Mouse (Mus musculus) midbrain, embryonic 12.5 days (tissue): ENCODE results near the gene Btbd19. TPM values are rescaled to one million over a fixed set of nuclear protein-coding genes. Genes with fewer than 3 reads are reported as not detected.

Source experiments
- ATAC-seq: fragments of 200-750 bp; cut with Nextera tagmentation; 2 replicates; pipeline ENCODE4 v1.8.0; 2017; ENCODE audit warnings: low read depth, moderate TSS enrichment, moderate library complexity; ENCODE audit not compliant: low FRiP score
- H3K27ac ChIP-seq: fragments of 300-500 bp; sonication (generic); replicated peaks from 2 replicates; pipeline ENCODE4 v1.5.1; 2016; ENCODE audit warnings: mild to moderate bottlenecking
- H3K27me3 ChIP-seq: fragments of 300-500 bp; sonication (generic); 2 replicates; pipeline ENCODE4 v1.6.1; 2016; ENCODE audit warnings: mild to moderate bottlenecking
- H3K36me3 ChIP-seq: fragments of 300-500 bp; sonication (generic); 2 replicates; pipeline ENCODE4 v1.6.1; 2016
- H3K4me1 ChIP-seq: fragments of 300-500 bp; sonication (generic); 2 replicates; pipeline ENCODE4 v1.6.1; 2016
- H3K4me2 ChIP-seq: fragments of 300-500 bp; sonication (generic); replicated peaks from 2 replicates; pipeline ENCODE4 v1.6.1; 2016; ENCODE audit warnings: mild to moderate bottlenecking, moderate library complexity
- H3K4me3 ChIP-seq: fragments of 300-500 bp; sonication (generic); 2 replicates; pipeline ENCODE4 v1.5.1; 2016; ENCODE audit warnings: mild to moderate bottlenecking
- H3K9ac ChIP-seq: fragments of 300-500 bp; sonication (generic); replicated peaks from 2 replicates; pipeline ENCODE4 v1.6.1; 2016; ENCODE audit warnings: mild to moderate bottlenecking, moderate library complexity
- H3K9me3 ChIP-seq: fragments of 300-500 bp; sonication (generic); 2 replicates; pipeline ENCODE4 v1.6.1; 2016; ENCODE audit warnings: mild to moderate bottlenecking
- whole genome bisulfite sequencing: fragments of 180-500 bp; shearing (Covaris S2); methylation state at CpG from one replicate; pipeline ENCODE4 v1.1.7; 2016; 5-methylcytosine and 5-hydroxymethylcytosine counted together
- polyA plus RNA-seq: library from polyadenylated mRNA; unstranded; fragments of >200 nt; fragmentation: Nextera tagmentation; extraction: Ambion mirVana; gene quantifications from 2 replicates; pipeline ENCODE4 v1.2.1, GENCODE M21; 2016

Btbd19 gene
- polyA plus RNA-seq, 1 experiment from 2014 or later: 4.2 TPM

DNA sequence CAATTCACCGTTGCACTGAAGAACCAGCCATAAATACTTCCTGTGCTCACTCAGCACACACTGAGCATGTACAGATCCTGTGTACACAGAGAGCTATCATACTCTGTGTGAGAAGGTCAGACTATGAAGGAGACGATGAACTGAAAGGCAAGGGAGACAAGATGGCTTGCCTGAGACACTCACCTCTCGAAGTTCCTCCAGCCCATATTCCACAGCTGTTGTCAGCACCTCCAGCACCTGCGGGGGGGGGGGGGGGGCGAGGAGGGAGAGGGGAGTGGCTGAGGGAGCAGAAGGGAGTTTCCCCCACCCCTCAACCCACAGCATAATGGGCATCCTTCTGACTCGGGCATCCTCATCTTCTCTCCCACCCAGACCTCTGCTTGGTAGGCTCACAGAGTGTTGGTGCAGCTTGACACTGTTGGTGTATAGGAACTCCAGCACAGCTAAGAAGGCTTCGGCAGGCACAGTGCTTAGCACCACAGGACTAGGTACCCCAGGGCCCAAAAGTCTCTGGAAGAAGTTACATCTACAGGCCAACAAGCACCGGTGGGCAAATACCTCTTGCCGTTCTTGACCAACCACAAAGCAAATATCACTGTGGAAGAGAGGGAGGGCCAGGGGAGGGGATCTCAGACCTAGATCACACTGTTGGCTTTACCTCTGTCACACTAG, 1.8 kb downstream of the Btbd19 start:
- Histone ChIP-seq H3K27ac (no peak overlapping the region), H3K4me1 (peaks cover 36% of the 10 kb centered on the region), H3K4me3 (no peak overlapping the region), H3K9me3 (no peaks in the 10 kb centered on the region), H3K4me2 (no peak overlapping the region), H3K27me3 (0 out of 2 replicates have a peak, but pooled peaks cover 6% of the 10 kb centered on the region), H3K36me3 (peaks cover 12% of the 10 kb centered on the region), H3K9ac (no peak overlapping the region)
- 91% methylated on average over 7 of the region's 9 CpGs for WGBS
- no peak for ATAC-seq

DNA sequence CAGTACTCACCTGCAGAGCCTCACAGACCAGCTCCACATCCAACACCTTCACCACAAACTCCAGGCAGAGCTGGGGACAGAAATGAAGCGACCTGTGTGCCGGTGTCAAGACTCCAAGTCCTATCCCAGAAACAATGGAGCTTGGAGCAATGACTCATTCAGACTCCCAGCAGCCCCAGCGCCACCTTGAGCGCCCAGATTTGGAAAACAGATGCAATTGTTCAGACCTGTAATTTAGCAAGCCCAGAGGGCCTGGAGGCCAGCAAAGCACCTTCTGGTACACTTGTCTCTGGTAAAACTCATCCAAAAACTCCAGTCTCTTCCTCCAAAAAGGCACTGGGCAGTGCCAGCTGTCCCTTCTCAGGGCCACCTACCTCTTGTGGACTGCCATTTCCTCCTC, 3.3 kb downstream of the Btbd19 start:
- Histone ChIP-seq H3K9me3 (no peaks in the 10 kb centered on the region), H3K27ac (no peak overlapping the region), H3K4me3 (no peak overlapping the region), H3K9ac (no peak overlapping the region), H3K36me3 (0 out of 2 replicates have a peak, but pooled peaks cover 2% of the 10 kb centered on the region), H3K27me3 (no peaks in the 10 kb centered on the region), H3K4me2 (no peak overlapping the region), H3K4me1 (peaks cover 36% of the 10 kb centered on the region)
- no peak for ATAC-seq
- 82% methylated on average over 4 of the region's 4 CpGs for WGBS

DNA sequence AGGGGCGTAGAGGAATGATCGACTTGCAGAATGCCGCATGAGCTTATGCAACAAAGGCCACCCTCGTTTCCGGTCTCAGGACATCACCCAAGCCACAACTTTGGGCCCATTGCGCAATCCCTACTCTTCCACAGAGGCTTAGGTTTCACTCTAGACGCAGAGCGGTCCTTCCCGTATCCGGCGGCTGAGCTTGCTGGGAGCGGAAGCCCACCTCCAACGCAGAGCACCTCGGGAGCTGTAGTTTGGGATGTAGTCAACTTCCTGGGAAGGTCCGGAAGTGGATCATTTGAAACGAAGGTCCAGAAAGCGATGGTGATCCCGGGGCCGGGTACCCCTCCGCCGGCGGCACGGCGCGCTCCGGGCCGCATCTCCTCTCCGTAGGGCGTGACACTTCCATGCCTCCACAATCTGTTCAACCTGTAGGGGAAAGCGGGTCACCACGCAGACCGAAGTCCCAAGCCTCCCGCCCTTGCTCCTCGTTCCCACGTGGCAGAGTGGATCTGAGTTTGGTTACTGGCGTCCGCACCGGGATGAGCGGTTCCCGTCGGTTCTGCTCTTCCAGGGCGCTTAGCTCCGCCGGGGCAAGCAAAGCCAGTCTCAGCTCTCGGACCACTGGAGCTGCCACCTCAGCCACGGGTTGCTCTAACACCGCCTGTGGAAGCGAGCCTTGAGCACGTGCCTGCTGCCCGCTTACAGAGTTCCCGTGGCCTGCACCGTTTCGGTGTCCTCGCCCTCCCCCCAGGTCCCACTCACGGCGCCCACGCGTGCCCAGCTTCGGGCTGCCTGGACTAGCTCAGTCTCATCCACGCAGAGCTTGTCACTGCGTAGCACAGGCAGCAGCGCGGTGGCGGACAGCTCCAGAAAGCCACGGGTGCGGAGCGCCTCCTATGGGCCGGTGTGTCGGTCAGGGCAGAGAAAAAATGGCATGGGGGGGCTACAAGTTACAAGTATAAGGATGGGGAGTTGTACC, 4.8 kb downstream of the Btbd19 start:
- WGBS: under 1% methylated on average over 69 of the region's 69 CpGs
- Histone ChIP-seq H3K9me3 (no peaks in the 10 kb centered on the region), H3K36me3 (no peaks in the 10 kb centered on the region), H3K9ac (peak overlapping the region; percentile 72), H3K4me2 (peak overlapping the region; percentile 99), H3K4me1 (peaks cover 26% of the 10 kb centered on the region), H3K4me3 (peak overlapping the region; percentile 62), H3K27ac (peak overlapping the region; percentile 87), H3K27me3 (no peaks in the 10 kb centered on the region)
- peak; percentile 93 for ATAC-seq

DNA sequence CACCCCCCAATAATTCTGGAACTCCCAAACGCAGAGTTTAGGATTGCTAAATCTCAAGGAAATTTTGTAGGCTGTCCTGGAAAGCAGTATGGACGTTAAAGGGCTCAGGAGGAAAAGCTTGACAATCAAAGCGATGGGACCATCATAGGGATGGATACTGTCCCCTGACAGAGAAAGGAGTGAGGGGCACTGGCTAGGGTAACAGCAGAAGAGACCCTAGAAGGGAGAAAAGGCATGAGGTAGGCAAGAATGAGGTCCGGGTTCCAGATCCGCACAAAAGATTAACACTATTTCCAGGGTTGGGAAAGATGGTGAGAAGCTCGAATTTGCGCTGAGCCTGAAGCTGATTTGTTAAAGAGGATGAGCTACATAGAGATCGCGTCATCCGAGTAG, 5.5 kb downstream of the Btbd19 start:
- peak overlapping the region; percentile 87 for H3K27ac ChIP-seq
- peak overlapping the region; percentile 72 for H3K9ac ChIP-seq
- 6% methylated on average over 10 of the region's 10 CpGs for WGBS
- H3K9me3 ChIP-seq: no peaks in the 10 kb centered on the region
- H3K4me2 ChIP-seq: peak overlapping the region; percentile 99
- H3K36me3 ChIP-seq: no peaks in the 10 kb centered on the region
- peaks cover 19% of the 10 kb centered on the region for H3K4me1 ChIP-seq
- peak overlapping the region; percentile 62 for H3K4me3 ChIP-seq
- no peaks in the 10 kb centered on the region for H3K27me3 ChIP-seq
- peak; percentile 20 for ATAC-seq

DNA sequence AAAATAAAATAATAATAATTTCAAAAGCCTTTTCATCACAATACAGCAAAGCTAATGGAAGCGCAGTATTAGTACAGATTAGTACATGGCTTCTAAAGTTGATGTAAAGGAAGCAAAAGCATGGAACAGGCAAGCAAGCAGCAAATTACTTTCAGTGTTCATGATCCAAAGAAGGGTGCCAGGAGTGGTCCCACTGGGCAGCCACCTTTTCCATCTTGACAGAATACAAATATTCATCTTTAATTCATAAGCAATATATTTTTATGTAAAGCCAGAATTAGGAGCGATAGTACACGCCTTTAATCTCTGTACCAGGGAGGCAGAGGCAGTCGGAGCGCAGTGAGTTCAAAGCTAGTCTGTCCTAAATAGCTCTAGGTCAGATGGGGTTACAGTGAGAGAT, 5.9 kb downstream of the Btbd19 start:
- Histone ChIP-seq H3K36me3 (peaks cover 2% of the 10 kb centered on the region; the same call in 1 of the 2 replicates), H3K4me3 (peak overlapping the region; percentile 62), H3K9me3 (no peaks in the 10 kb centered on the region), H3K4me2 (peak overlapping the region; percentile 99), H3K27me3 (no peaks in the 10 kb centered on the region), H3K9ac (peak overlapping the region; percentile 72), H3K4me1 (peaks cover 15% of the 10 kb centered on the region), H3K27ac (peak overlapping the region; percentile 87)
- ATAC-seq: no peak
- 68% methylated on average over 5 of the region's 5 CpGs for WGBS

DNA sequence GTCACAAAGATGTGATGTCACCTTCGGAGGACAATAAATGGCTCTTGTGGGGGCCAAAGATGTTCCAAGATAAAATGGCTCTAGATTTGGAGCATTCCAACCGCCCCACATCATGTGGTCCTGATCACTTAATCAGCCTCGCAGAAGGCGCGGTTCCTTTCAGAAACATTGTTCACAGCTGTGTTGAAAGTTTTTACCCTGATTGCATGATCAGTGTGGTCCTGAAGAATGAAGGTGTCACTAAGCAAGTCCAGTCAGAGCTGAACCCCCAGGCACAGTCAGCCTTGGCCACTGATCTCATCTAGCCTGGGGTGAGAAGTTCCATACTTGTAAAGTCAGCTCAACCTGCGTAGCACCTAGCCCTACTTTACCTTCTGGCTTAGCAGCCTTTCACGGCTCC, 7.6 kb downstream of the Btbd19 start:
- 93% methylated on average over 7 of the region's 7 CpGs for WGBS
- no peaks in the 10 kb centered on the region for H3K9me3 ChIP-seq
- H3K4me3 ChIP-seq: no peak overlapping the region
- H3K36me3 ChIP-seq: peaks cover 4% of the 10 kb centered on the region
- H3K27me3 ChIP-seq: no peaks in the 10 kb centered on the region
- peaks cover 12% of the 10 kb centered on the region for H3K4me1 ChIP-seq
- H3K9ac ChIP-seq: no peak overlapping the region
- no peak for ATAC-seq
- no peak overlapping the region for H3K27ac ChIP-seq
- no peak overlapping the region for H3K4me2 ChIP-seq

DNA sequence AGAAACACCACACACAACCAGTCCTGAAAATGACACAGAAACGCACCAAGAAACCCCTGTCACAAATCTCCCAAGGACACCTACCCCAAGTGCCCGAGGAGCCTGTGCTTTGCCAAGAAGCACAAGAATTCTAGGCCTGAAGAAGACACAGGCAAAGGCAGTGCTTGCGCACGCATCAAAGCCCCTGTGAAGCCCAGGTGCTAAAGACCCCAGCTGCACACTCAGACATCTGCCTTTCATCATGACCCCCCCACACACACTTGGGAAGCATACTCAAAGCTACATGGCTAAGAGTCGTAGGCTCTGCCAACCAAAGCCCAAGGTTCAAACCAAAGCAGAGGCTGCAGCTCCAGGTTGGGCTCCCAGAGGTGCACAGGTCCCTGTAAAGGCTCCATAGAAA, 9.9 kb downstream of the Btbd19 start:
- H3K4me1 ChIP-seq: peaks cover 6% of the 10 kb centered on the region; the same call in 1 of the 2 replicates
- H3K4me3 ChIP-seq: no peak overlapping the region
- ATAC-seq: no peak
- 85% methylated on average over 5 of the region's 5 CpGs for WGBS
- H3K9me3 ChIP-seq: no peaks in the 10 kb centered on the region
- no peak overlapping the region for H3K9ac ChIP-seq
- H3K27me3 ChIP-seq: no peaks in the 10 kb centered on the region
- peaks cover 15% of the 10 kb centered on the region for H3K36me3 ChIP-seq
- H3K4me2 ChIP-seq: no peak overlapping the region
- H3K27ac ChIP-seq: no peak overlapping the region

DNA sequence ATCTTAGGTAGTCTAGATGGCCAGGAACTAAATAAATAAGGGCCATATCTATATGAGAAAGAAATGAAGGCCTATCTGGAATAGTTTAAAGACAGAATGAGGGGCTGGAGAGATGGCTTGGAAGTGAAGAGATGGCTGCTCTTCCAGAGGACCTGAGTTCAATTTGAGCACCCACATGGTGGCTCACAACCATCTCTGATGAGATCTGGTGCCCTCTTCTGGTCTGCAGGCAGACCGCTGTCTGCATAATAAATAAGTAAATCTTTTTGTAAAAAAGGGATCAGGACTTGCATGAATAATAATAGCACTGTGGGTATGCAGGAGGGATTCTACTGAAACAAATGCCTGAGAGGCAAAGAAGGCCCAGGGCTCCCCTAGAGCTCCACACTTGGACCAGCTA, 12.3 kb downstream of the Btbd19 start:
- Histone ChIP-seq H3K4me3 (no peak overlapping the region), H3K4me2 (no peak overlapping the region), H3K27ac (no peak overlapping the region), H3K27me3 (no peaks in the 10 kb centered on the region; the same call in 1 of the 2 replicates), H3K4me1 (no peaks in the 10 kb centered on the region), H3K9me3 (no peaks in the 10 kb centered on the region), H3K36me3 (peaks cover 31% of the 10 kb centered on the region), H3K9ac (no peak overlapping the region)
- ATAC-seq: no peak
- WGBS: 68% methylated on average over 1 of the region's 1 CpGs

DNA sequence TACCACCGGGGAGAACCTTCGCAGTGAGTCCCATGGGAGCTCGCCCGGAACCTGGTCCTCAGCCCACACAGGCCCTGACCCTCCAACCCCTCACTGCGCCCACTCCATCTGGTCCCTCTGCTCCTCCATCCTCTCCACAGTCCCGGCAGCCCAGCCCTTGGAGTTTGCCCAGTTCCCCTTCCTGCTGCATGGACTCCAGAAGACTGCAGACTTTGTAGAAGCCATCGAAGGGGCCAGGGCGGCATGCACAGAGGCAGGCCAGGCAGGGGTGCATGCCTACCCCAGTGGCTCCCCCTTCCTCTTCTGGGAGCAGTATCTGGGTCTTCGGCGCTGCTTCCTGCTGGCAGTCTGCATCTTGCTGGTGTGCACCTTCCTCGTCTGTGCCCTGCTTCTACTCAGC, 14.5 kb downstream of the Btbd19 start:
- Histone ChIP-seq H3K4me2 (no peak overlapping the region), H3K4me1 (no peaks in the 10 kb centered on the region), H3K27ac (no peak overlapping the region), H3K9me3 (no peaks in the 10 kb centered on the region), H3K36me3 (peaks cover 36% of the 10 kb centered on the region), H3K4me3 (no peak overlapping the region), H3K9ac (no peak overlapping the region), H3K27me3 (no peaks in the 10 kb centered on the region; the same call in 1 of the 2 replicates)
- 94% methylated on average over 11 of the region's 11 CpGs for WGBS
- no peak for ATAC-seq

DNA sequence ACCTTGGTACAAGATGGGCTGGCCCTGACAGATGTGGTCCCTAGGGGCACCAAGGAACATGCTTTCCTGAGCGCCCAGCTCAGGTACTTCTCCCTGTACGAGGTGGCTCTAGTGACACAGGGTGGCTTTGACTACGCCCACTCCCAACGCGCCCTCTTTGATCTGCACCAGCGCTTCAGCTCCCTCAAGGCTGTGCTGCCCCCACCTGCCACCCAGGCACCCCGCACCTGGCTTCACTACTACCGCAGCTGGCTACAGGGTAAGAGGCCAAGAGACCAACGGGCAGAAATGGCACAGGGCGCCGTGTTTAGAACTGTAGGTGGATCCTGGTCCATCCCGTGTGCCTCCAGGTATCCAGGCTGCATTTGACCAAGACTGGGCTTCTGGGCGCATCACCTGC, 15.3 kb downstream of the Btbd19 start:
- Histone ChIP-seq H3K9ac (no peak overlapping the region), H3K9me3 (no peaks in the 10 kb centered on the region), H3K4me1 (no peaks in the 10 kb centered on the region), H3K27me3 (no peaks in the 10 kb centered on the region; the same call in 1 of the 2 replicates), H3K36me3 (peaks cover 36% of the 10 kb centered on the region), H3K4me2 (no peak overlapping the region), H3K4me3 (no peak overlapping the region), H3K27ac (no peak overlapping the region)
- WGBS: 91% methylated on average over 13 of the region's 13 CpGs
- no peak for ATAC-seq

DNA sequence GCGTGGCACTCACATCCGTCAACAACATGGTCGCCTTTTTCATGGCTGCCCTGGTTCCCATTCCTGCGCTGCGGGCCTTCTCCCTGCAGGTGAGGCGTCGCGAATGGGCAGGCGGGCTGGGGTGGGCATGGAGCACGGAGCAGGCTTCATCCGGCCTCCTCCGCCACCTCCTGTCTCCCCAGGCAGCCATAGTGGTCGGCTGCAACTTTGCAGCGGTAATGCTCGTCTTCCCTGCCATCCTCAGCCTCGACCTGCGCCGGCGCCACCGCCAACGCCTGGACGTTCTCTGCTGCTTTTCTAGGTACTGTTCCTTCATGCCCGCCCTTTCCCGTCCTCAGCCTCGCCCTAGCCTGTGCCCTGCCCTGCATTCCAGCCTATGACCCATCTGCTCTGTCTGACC, 16.2 kb downstream of the Btbd19 start:
- Histone ChIP-seq H3K4me2 (no peak overlapping the region), H3K36me3 (peaks cover 32% of the 10 kb centered on the region), H3K9me3 (no peaks in the 10 kb centered on the region), H3K4me3 (no peak overlapping the region), H3K4me1 (no peaks in the 10 kb centered on the region), H3K27ac (no peak overlapping the region), H3K27me3 (peaks cover 6% of the 10 kb centered on the region; the same call in 1 of the 2 replicates), H3K9ac (no peak overlapping the region)
- no peak for ATAC-seq
- 94% methylated on average over 25 of the region's 25 CpGs for WGBS

DNA sequence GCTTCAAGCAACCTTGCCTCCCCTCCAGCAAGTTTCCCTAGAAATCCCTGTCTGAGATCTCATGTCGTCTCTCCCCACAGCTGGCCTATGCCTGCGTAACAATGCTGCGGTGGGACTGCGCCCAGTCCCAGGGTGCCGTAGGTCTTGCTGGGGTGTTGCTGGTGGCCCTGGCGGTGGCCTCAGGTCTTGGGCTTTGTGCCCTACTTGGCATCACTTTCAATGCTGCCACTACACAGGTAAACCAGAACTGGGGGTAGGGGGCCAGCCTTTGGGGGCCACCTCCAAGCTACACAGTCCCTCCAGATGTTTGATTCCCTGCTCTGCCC, 17.0 kb downstream of the Btbd19 start:
- H3K9me3 ChIP-seq: no peaks in the 10 kb centered on the region
- H3K27ac ChIP-seq: no peak overlapping the region
- H3K4me1 ChIP-seq: no peaks in the 10 kb centered on the region
- H3K36me3 ChIP-seq: peaks cover 32% of the 10 kb centered on the region
- no peak for ATAC-seq
- H3K4me2 ChIP-seq: no peak overlapping the region
- peaks cover 6% of the 10 kb centered on the region; the same call in 1 of the 2 replicates for H3K27me3 ChIP-seq
- H3K9ac ChIP-seq: no peak overlapping the region
- WGBS: 95% methylated on average over 6 of the region's 6 CpGs
- no peak overlapping the region for H3K4me3 ChIP-seq
